3 mouse cellular contexts compared by ENCODE assay signal in genomic region chr7:101130646-101131045, GRCm38 (mm10).
"Had no signal": no experiment of that assay in that cellular context is flagged by ENCODE, and none has a peak within 500 bp of the region (broad histone marks: within the 10 kb centered on the region; RNA-seq: fewer than 3 reads in every experiment).

No protein-coding gene starts in this region.

- DNase-seq: lung, adult 18-20 months; retina, postnatal 1 day; right cerebral cortex, postnatal 4 days had no signal
